Mouse (Mus musculus) kidney, postnatal 10 days (tissue): ENCODE data around the gene Phf20.

Experiments used
- DNase-seq: peaks from one replicate; pipeline ENCODE4 v3.0.0; 2021; ENCODE audit warnings: mixed read lengths

Phf20 gene

DNA sequence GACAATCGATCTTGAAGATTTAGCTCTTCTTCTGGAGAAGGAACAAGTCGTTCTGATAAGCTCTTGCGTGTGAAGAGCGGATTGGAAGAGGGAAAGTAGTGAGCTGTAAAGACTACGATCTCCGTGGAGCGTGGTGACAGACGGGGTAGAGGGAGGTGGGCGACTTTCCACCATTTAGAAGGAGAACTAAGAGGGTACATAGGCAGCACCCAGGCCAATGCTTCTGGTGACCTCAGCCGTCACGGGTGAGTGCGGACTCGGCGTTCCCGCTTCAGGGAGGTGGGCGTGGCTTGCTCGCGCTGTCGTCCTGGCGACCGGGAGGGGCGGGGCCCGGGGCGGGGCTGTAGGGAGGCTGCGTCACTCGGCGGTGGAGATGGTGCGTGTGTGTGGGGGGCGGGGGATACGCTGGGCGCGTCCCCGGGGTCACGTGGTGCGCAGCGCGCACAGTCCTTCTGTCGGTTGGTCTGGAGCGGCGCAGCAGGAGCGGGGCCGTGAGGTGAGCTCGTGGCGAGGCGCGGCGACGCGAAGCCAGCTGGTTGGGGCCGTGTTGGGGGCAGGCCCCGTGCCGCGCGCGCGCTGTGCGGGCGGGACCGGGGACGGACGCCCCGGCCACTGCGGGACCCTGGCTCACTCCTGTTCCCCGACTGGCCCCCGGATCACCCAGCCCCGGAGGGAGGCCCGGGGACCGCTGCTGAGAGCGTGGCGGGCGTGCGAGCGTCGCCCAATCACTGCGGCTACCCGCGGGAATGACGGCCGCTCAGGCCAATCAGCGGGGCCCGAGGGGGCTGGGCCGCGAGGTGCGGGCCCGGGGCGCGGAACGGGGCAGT lies at the start of gene Phf20:
Gene Phf20 (plus strand): TSS at position 165 of the 827 bp plus-strand sequence.
- peak; percentile 100 for DNase-seq

DNA sequence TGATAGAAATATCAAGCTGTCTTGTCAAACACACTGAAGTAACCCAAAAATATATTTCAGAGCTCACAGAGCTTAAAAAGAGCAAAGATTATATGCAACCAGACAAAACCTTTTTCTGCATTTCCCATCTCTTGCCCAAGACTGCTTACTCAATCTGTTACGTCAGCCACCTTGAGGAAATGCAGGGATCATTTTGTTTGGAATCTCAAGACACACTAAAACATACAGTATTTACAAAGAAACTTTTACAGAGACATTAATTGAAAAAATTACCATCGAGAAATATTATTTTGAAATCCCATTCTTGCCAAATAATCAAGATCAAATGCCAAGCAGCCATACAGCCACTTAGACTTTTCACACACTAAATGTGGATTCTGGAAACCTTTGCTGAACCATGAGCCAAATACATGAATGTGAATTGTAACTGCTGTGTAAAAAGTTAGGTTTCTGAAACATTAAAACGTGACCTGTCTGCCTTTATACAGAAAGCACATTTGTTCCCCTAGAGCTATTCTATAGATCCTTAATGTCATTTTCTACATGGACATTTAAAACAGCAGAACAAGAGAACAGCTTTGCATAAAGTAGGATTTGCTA lies 48.9 kb upstream of the Phf20 start:
- no peak for DNase-seq

DNA sequence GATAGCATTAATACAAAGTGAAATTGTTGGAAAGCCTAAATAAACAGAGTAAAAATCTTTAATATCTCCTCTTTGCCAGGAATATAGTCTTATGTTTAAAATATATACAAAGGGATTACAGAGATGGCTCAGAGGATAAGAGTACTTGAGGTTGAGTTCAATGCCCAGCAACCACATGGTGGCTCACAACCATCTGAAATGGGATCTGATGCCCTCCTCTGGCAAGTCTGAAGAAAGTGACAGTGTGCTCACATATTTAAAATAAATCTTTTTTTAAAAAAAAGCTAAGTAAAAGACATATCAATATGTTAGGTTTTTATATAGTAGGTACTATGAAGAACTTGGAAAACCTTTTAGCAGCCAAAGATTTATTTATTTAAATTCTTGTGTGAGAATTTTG lies 44.7 kb upstream of the Phf20 start:
- DNase-seq = no peak

DNA sequence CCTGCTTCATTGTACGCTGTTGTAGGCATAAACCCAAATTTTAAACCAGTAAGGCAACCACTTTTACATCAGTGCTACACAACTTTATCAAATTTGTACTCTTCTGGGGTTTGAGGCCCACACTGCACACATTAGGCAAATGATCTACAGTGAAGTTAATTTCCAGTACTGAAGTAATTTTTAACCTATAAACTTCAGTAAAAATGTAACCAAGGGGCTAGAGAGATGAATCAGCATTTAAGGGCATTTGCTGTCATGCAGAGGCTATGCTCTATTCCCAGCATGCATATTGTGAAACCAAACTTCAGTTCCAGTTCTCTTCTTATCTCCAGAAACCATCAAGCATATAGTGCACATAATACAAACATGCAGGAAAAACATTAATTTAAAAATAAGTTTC lies 30.8 kb upstream of the Phf20 start:
- DNase-seq = no peak

DNA sequence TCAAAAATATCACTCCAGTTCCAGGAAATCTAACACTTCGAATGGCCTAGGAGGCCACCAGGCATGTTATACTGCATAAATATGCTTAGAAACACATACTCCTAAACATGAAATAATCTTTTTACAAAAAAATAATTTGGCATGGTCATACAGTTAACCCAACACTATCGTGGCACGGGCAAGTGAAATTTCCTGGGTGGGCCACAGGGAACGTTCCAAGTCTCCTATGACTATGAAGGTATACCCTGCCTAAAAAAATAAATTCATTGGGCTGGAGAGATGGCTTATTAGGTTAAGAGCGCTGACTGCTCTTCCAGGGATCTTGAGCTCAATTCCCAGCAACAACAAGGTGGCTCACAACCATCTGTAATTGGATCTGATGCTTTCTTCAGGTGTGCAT lies 29.7 kb upstream of the Phf20 start:
- DNase-seq = no peak

DNA sequence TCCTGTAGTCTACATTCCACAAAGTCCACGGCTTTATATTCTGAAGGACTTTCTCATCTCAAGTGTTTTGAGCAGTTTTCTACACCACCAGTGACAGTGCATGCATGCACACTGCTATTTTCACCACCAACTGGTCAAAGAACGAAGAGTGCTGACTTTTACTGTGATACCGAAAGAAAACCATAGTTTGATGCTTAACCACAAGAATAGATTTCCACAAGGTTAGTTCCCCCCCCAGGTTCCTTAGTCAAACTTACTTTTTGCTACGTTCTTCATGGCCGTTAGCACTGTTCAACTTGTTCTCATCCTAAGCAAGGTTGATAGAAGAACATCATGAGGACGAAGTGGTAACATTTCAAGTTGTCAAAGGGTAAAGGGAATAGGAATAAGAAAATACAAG lies 19.2 kb upstream of the Phf20 start:
- no peak for DNase-seq

DNA sequence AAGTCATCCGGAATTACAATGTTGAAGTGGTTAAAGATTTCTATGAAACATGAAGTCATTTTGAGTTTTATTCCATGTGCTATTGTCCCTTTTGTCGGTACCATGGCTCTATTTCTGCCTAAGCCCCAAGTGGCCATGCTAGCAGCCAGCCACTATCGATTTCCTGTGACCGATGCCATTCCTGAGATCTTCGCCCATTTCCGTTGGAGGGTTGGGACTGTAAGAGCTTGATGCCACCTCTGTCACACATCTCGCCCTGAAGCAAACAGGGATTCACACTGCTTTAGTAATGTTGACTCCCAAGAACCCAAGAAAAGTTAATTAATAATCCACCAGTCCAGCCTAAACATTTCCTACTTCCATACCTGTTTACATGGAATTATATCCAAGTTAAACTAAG lies 18.6 kb upstream of the Phf20 start:
- DNase-seq = no peak

DNA sequence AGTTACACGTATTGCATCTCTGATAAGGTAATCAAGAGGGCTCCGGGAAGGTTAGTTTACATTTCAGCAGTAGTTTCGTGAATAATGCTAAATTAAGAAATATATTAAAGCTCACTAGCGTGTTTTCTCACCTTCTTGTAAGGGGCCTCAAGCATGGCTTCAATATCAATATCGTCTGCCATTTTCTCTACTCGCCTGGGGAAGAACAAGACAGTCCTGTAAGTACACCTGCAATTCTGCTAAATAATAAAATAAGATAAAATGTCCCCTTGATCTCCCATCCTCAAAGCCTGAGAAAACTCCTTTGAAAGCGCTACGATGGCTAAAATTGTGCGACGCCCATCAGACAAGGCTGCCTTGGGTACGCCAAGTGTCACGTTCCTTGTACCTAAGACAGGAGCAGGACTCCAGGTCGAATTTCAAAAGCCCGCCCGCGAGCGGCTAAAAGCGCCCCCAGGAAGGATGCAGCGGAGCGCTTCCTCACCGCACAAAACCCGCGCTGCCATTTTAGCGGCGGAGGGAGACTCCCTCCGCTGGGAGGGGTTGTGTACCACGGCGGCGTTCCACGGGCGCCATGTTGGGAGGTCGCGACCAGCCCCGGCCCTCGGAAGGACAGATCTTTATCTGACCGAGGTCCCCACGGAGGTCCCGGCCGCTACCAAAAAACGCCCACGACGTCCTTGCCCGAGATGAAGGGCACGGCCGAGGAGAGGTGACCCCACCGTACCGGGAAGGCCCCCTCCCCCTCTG lies 17.0 kb upstream of the Phf20 start:
- peak; percentile 88 for DNase-seq

DNA sequence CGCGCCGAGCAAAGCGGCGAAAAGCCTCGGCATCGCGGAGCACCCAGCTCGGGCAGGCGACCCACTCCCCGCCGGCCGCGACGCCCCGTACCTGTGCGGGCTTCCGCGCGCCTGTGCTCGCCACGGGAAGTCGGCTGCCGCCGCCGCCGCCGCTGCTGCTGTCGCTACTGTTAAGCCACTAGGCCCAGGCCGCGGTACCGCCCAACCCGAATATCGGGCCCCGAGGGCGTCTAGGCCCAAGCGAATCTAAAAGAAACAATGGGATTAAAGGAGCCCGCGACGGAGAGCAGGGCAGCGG lies 16.5 kb upstream of the Phf20 start:
- DNase-seq = no peak

DNA sequence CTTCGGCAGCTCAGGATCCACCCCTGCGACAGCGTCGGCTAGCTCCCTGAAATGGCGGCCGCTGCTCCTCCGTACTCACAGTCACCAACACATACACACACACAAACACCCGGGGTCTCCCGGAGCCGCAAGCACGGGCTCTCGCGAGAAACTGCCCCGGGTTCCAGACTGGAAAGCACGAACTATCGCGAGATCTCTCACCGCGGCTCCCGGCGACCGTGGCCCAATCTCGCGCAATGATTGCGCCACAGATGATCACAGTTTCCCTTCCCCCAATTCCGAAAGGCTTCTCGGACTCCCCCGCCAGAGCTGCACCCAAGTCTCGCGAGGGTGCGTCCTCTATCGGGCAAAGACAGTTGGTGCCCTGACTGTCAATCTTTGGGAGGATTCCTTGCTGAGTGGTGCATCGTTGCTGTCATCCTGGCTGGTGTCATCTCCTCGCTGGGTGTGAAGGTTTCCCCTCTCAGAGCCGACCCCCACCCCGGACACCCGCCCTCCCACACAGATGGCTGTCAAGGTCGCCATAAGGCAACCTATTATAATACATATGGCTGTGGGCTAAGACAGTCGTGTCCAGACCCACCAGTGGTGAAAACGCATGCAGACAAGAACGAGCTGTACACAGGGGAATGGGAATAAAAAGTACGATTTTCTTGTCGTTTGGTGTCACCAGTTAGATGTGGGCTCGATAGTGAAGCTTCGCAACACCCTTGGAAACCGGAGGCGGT lies 16.0 kb upstream of the Phf20 start, which contains the start of gene Rbm39:
Gene Rbm39 (minus strand): TSS at position 145 of the 728 bp plus-strand sequence.
- DNase-seq = peak; percentile 100

DNA sequence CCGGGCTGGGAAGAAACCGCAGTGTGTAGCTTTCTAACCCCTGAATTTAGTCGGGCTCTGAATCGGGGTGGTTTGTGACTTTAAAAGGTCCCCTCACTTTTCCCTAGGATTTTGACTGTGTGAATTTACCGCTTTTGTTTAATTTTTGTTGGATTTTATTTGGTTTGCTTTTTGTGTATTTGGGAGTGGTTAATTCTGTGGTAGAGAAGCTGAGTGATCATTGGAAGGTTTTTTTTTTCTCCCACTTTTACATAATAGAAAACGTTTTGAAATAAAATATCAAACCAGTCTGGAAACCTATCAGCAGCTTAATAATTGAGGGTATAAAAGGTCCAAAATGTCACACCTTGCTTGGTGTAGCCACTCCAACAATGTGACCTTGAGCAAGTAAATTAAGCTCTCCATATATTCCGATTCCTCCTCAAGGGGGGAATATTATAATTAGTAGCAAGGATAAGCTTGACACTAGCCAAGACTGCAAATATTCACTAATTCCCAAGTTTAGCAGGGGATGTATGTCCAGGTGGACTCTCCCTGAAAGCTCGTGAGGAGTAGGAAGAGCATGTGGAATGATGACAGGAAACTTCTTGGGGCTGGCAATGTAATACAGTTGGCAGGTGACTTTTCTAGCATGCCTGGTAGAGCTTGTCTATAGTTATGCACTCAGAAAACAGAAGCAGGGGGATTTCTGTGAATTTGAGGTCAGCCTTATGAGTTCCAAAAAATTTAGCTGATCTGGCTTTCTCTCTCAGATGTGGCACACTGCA lies 15.3 kb upstream of the Phf20 start:
- no peak for DNase-seq

DNA sequence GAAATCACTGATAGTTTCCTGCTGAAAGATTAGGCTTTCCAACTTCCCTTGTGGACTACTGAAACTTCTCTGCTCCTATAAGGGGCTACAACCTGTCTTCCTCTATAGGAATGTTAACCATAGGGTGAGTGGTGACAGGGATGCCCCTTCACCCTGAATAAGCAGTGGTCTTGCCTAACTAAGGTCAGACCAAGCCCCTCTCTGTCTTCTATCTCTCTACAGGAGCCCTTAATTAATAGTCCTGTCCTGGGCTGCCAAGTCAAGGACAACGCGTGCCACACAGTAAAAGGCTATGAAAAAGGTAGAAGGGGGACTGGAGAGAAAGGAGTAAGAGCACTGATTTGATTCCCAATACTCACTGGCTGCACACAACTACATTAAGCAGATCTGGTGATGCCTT lies 14.7 kb upstream of the Phf20 start:
- DNase-seq = no peak

DNA sequence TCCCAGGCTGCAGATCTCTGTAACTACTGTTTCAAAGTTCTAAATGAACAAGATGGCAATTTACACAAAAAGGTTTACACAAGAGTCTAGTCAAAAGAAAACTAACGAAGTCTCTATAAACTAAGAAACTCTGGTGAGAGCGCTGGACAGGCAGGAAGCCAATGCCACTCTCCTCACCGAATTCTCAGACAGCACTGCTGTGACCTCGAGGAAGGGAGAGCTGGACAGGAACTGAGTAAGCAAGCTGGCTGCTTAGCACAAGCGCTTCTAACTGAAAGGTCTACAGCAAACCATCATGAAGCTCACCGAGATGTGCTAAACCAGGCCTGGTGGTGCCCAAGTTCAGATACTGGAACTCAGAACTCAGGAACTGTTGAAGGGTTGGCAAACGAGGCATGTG lies 7.0 kb upstream of the Phf20 start:
- DNase-seq = peak; percentile 12

DNA sequence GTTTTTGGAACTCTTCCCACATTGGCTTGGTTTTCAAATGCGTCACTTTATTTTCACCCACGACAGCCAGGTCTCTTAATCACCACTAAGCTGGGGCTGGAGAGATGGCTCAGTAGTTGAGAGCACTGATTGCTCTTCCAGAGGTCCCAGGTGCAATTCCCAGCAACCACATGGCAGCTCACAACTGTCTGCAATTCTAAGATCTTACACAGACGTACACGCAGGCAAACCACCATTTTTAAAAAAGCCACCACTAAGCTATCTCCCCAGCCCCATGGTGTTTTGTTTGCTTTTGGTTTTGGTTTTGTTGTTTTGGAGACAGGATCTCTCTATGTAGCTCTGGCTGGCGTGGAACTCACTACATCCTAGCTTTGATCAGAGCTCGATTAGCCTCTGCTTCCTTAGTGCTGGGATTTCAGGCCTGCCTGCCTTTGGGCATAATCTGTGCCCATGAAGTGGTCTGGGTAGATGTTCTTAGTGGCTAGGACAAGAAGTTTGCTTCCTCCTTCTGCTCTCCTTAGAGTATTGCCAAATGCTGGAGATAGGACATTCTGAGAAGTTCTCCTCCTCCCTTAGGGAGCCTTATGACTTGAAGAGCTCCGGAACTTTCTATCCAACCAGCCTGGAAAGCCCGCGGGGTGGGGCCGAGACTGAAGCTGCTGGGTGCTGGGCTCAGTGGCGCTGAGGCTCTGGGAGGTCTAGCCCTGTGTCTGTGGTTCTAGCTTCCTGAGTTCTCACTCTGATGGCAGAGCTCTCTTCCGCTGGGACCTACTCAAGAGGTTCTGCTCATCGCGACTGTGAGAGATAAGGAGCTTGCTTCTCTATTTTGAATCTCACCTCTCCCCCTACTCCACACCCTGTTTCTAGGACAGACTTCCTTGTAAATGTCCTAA lies 6.0 kb upstream of the Phf20 start:
- no peak for DNase-seq

DNA sequence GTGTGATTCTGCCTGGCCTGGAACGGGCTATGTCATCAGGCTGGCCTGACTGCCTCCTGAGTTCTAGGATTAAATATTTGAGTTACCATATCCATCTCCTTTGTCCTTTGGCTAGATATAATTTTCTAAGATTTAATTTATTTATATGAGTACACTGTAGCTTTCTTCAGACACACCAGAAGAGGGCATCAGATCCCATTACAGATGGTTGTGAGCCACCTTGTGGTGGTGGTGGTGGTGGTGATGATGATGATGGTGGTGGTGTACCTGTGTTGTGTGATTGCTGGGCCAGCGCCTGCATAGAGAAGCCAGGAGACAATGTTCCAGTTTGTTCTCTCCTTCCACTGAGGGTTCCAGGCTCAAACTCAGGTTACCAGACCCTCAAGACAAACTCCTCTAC lies 4.7 kb upstream of the Phf20 start:
- DNase-seq = no peak

DNA sequence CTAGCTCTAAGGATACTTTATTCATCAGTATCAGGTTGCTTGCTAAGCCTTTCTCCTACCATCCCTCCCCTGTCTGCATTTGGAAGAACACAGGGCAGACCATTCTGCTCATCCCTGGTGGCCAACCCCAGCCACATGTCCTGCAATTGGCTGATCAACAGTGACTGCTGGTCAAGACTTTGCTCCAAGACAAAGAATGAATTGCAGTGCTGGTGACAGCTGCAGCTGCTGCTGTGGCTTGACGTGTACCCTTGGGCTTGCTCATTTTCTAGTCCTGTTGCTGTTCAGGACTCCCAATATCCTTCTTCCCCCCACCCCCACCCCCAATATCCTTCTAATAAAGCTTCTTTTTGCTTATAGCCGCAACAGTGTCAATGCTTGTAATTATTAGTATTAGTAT lies 4.2 kb upstream of the Phf20 start:
- no peak for DNase-seq

DNA sequence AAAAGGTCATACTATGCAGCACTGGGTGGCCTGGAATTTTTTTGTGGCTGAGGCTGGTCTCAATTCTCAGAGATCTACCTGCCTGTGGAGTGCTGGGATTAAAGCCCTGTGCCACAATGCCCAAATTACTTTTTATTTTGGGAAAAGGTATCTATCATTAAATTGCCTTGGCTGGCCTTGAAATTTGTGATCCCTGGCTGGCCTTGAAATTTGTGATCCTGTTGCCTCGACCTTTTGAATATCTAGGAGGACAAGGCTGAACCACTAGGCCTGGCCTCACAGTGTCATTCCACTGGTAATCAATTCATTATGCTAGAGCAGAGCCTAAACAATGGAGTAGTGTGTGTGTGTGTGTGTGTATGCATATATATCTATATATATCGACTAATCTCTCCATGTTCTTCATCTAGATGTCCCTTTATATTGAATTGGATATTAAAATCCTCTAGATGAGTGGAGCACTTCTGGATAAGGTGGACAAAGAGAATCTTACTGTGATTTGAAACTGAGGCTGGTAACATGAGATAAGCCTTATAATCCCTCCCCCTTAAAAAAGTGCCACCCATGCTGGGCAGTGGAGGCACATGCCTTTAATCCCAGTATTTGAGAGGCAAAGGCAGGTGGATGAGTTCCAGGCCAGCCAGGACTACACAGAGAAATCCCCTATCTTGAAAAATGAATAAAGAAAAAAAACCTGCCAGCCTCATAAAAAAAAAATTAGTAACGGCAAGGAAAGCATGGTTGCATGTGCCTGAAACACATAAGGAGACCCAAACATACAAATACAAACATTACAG lies 3.0 kb upstream of the Phf20 start:
- no peak for DNase-seq

DNA sequence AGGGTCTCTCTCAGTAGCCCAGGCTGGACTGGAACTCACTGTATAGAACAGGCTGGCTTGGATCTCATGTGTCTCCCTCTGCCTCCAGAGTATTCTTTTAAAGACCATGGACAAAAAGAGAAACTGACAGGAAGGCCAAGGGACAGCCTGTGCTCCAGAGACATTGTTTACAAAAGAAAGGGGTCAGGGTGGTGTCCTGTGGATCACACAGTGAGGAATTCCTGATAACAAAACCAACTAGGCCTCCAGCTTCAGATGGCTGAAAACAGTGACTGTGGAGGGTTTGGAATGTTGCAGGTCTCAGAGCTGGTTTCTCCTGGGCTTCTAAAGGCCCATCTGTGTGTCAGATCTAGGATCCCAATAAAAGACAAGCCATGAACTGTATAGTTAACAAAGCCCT lies 1.7 kb upstream of the Phf20 start:
- no peak for DNase-seq

DNA sequence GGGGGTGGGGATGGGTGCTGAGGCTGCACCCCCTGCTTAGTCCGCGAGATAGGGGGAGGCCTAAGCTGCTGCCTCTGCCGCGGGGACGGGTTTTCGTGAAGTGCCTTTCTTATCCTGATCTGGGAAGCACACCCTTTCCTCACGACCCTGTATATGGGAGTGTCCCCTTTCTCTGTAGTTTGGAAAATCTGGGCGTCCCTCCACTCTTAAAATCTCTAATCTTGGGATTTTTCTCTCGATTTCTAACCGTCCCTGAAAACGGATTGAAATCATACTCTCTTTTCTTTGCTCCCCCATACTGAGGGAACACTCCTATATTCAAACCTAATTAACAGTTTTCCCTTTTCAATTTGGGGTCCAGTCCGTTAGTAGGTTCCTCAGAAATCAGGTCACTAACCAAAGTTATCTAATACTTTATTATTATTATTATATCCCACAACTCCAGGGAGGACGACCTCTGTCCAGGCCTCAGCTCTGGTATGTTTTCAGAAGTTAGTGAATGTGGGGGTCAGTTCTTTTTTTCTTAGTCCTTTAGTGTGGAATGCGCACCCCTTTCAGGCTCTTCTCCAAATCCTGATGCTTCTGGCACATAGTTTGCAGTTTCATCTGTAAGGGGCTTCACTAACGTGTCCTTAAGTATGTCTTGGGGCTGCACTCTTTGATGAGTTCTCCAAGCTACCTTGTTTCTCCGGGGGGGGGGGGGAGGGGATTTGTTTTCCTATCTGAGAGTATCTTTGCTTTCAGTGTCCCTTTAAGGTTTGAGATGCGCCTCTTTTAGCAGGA lies 1.1 kb downstream of the Phf20 start:
- DNase-seq = no peak

DNA sequence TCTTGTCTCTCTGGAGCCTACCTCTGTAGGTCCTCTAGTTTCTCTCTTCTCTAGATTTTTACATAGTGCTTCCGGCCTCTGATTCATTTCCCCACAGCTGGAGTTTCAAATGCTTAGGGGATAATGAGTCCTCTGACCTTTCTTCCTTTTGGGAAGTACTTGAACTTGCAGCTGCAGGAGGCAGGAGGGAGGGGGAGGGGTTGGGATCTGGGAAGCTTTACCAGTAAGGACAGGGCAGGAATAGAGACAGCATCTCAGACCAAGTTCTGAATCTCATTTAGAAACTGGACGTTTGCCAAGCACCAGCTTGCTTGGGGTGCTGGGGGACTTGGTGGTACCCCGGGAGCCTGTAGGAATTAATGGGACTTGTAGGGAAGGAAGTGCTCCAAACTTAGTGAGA lies 3.7 kb downstream of the Phf20 start:
- DNase-seq = peak; percentile 53
